Mouse (Mus musculus) stomach, embryonic 16.5 days (tissue): ENCODE data around the gene Tvp23a. TPM values are rescaled to one million over a fixed set of nuclear protein-coding genes. Genes with fewer than 3 reads are reported as not detected.

Experiments
- ATAC-seq: fragments of 200-750 bp; cut with Nextera tagmentation; 2 replicates; pipeline ENCODE4 v1.8.0; 2017; ENCODE audit warnings: moderate number of reproducible peaks, moderate TSS enrichment; ENCODE audit not compliant: insufficient read depth, low FRiP score
- H3K27ac ChIP-seq: fragments of 300-500 bp; sonication (generic); 2 replicates; pipeline ENCODE4 v1.5.1; 2014; ENCODE audit warnings: low read length
- H3K27me3 ChIP-seq: fragments of 300-500 bp; sonication (generic); 2 replicates; pipeline ENCODE4 v1.6.1; 2014; ENCODE audit warnings: low read length, control low read depth, mixed read lengths; ENCODE audit not compliant: control insufficient read depth, insufficient read depth
- H3K36me3 ChIP-seq: fragments of 300-500 bp; sonication (generic); 2 replicates; pipeline ENCODE4 v1.6.1; 2014; ENCODE audit warnings: low read length; ENCODE audit not compliant: control insufficient read depth, insufficient read depth
- H3K4me1 ChIP-seq: fragments of 300-500 bp; sonication (generic); 2 replicates; pipeline ENCODE4 v1.6.1; 2014; ENCODE audit warnings: low read length, control low read depth, mixed read lengths; ENCODE audit not compliant: control insufficient read depth, insufficient read depth
- H3K4me2 ChIP-seq: fragments of 300-500 bp; sonication (generic); 2 replicates; pipeline ENCODE4 v1.6.1; 2014; ENCODE audit warnings: low read depth, low read length, mixed read lengths
- H3K4me3 ChIP-seq: fragments of 300-500 bp; sonication (generic); replicated peaks from 2 replicates; pipeline ENCODE4 v1.5.1; 2014; ENCODE audit warnings: mild to moderate bottlenecking, low read length
- H3K9ac ChIP-seq: fragments of 300-500 bp; sonication (generic); 2 replicates; pipeline ENCODE4 v1.6.1; 2014; ENCODE audit warnings: low read length
- H3K9me3 ChIP-seq: fragments of 300-500 bp; sonication (generic); replicated peaks from 2 replicates; pipeline ENCODE4 v1.6.1; 2016; ENCODE audit warnings: low read length, control low read depth; ENCODE audit not compliant: control insufficient read depth
- WGBS: fragments of 180-500 bp; shearing (Covaris S2); extraction: QIAGEN DNeasy Blood & Tissue Kit; methylation state at CpG from one replicate; pipeline ENCODE4 v1.1.7; 2014; 5-methylcytosine and 5-hydroxymethylcytosine counted together
- polyA plus RNA-seq: library from polyadenylated mRNA; unstranded; fragments of >200 nt; fragmentation: Nextera tagmentation; extraction: Ambion mirVana; gene quantifications from 2 replicates; pipeline ENCODE4 v1.2.1, GENCODE M21; 2015

Gene Tvp23a
- polyA plus RNA-seq: 9.1 TPM in 2 replicates

- 6% methylated on average over 12 of the region's 12 CpGs for WGBS
- H3K27ac ChIP-seq: no peak within 1 kb of the TSS
- H3K27me3 ChIP-seq: no peaks in the 10 kb centered on the region
Measured at GRCm38 (mm10) chr16:10447264-10447594, at the start of gene Tvp23a. Gene Tvp23a (minus strand): TSS chr16:10447362.

GRCm38 (mm10) chr16:10495824-10496298 lies 48.7 kb upstream of the Tvp23a start:
- no peak overlapping the region for H3K4me2 ChIP-seq
- H3K36me3 ChIP-seq: no peaks in the 10 kb centered on the region
- no peaks in the 10 kb centered on the region for H3K9me3 ChIP-seq
- ATAC-seq: no peak
- H3K9ac ChIP-seq: no peak overlapping the region
- H3K4me3 ChIP-seq: no peak overlapping the region
- no peaks in the 10 kb centered on the region for H3K4me1 ChIP-seq
- no peaks in the 10 kb centered on the region; the same call in 1 of the 2 replicates for H3K27me3 ChIP-seq
- 48% methylated on average over 2 of the region's 2 CpGs for WGBS
- no peak overlapping the region for H3K27ac ChIP-seq

More at GRCm38 (mm10) chr16:10447264-10447594, at the start of gene Tvp23a:
- peak within 1 kb of the TSS; percentile 46 for H3K4me3 ChIP-seq
- H3K9ac ChIP-seq: peak within 1 kb of the TSS; percentile 63
- no peaks in the 10 kb centered on the region for H3K9me3 ChIP-seq
- peak; percentile 86 for ATAC-seq
- peaks cover under 1% of the 10 kb centered on the region; the same call in 1 of the 2 replicates for H3K4me1 ChIP-seq
- H3K4me2 ChIP-seq: peak within 1 kb of the TSS; percentile 56
- H3K36me3 ChIP-seq: no peaks in the 10 kb centered on the region

- H3K4me1 ChIP-seq: no peaks in the 10 kb centered on the region
- H3K27me3 ChIP-seq: peaks cover 3% of the 10 kb centered on the region
- H3K27ac ChIP-seq: no peak overlapping the region
- no peaks in the 10 kb centered on the region for H3K36me3 ChIP-seq
- H3K9me3 ChIP-seq: no peaks in the 10 kb centered on the region
- no peak overlapping the region for H3K4me3 ChIP-seq
- ATAC-seq: no peak
- H3K4me2 ChIP-seq: no peak overlapping the region
- no peak overlapping the region for H3K9ac ChIP-seq
- WGBS: 83% methylated on average over 3 of the region's 3 CpGs
Measured at GRCm38 (mm10) chr16:10492587-10492986, 45.4 kb upstream of the Tvp23a start.

GRCm38 (mm10) chr16:10491716-10492115 lies 44.6 kb upstream of the Tvp23a start:
- H3K4me2 ChIP-seq: no peak overlapping the region
- no peaks in the 10 kb centered on the region for H3K9me3 ChIP-seq
- peaks cover 3% of the 10 kb centered on the region for H3K27me3 ChIP-seq
- H3K27ac ChIP-seq: no peak overlapping the region
- no peak overlapping the region for H3K4me3 ChIP-seq
- H3K36me3 ChIP-seq: no peaks in the 10 kb centered on the region
- H3K9ac ChIP-seq: no peak overlapping the region
- no peaks in the 10 kb centered on the region for H3K4me1 ChIP-seq
- ATAC-seq: no peak
- 81% methylated on average over 4 of the region's 4 CpGs for WGBS

- Histone ChIP-seq H3K4me3 (no peak overlapping the region), H3K27me3 (peaks cover 3% of the 10 kb centered on the region), H3K27ac (no peak overlapping the region), H3K9me3 (no peaks in the 10 kb centered on the region), H3K9ac (no peak overlapping the region), H3K36me3 (no peaks in the 10 kb centered on the region), H3K4me2 (no peak overlapping the region), H3K4me1 (no peaks in the 10 kb centered on the region)
- 79% methylated on average over 18 of the region's 18 CpGs for WGBS
- ATAC-seq: no peak
Measured at GRCm38 (mm10) chr16:10490503-10491150, 43.5 kb upstream of the Tvp23a start.

GRCm38 (mm10) chr16:10489904-10490457 lies 42.8 kb upstream of the Tvp23a start:
- whole genome bisulfite sequencing: 14% methylated on average over 13 of the region's 14 CpGs
- 0 out of 2 replicates have a peak overlapping the region, but pooled peaks have one; percentile 46 for H3K9ac ChIP-seq
- H3K27me3 ChIP-seq: peaks cover 3% of the 10 kb centered on the region
- H3K4me2 ChIP-seq: peak overlapping the region; percentile 44; the same call in 1 of the 2 replicates
- H3K27ac ChIP-seq: no peak overlapping the region
- no peaks in the 10 kb centered on the region for H3K4me1 ChIP-seq
- no peak for ATAC-seq
- no peaks in the 10 kb centered on the region for H3K9me3 ChIP-seq
- peak overlapping the region; percentile 22 for H3K4me3 ChIP-seq
- H3K36me3 ChIP-seq: no peaks in the 10 kb centered on the region

DNA sequence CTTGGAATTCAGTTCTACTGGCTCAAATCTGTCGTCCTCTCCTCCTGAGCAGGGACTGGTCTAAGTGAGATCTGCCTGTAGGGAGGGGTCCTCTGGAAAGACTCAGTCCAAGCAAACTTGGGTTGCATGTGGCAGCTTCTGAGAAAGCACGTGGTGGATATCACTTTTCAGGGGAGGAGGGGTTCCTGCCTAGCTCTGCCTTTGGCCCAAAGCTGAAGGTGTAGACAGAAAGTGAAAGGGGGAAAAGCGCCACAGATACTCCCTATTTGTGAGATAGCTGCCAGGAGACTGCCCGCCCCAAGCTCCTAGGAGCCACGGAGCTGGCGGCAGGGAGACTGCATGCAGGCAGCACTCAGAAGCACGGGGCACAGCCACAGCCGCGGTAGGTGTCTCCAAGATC lies 42.3 kb upstream of the Tvp23a start:
- Histone ChIP-seq H3K4me2 (peak overlapping the region; percentile 44; the same call in 1 of the 2 replicates), H3K27ac (no peak overlapping the region), H3K9me3 (no peaks in the 10 kb centered on the region), H3K36me3 (no peaks in the 10 kb centered on the region), H3K4me1 (no peaks in the 10 kb centered on the region), H3K9ac (0 out of 2 replicates have a peak overlapping the region, but pooled peaks have one; percentile 46), H3K4me3 (peak overlapping the region; percentile 22), H3K27me3 (peaks cover 3% of the 10 kb centered on the region)
- no peak for ATAC-seq
- 4% methylated on average over 9 of the region's 9 CpGs for WGBS

- WGBS: 74% methylated on average over 7 of the region's 7 CpGs
- Histone ChIP-seq H3K4me2 (no peak overlapping the region), H3K9me3 (no peaks in the 10 kb centered on the region), H3K4me1 (no peaks in the 10 kb centered on the region), H3K27ac (no peak overlapping the region), H3K4me3 (no peak overlapping the region), H3K9ac (no peak overlapping the region), H3K27me3 (peaks cover 3% of the 10 kb centered on the region), H3K36me3 (no peaks in the 10 kb centered on the region)
- no peak for ATAC-seq
Measured at GRCm38 (mm10) chr16:10488769-10489481, 41.8 kb upstream of the Tvp23a start.
